Mouse (Mus musculus) hindbrain, embryonic 11.5 days (tissue): ENCODE measurements around the gene D17H6S53E. TPM values are rescaled to one million over a fixed set of nuclear protein-coding genes. Genes with fewer than 3 reads are reported as not detected.

ENCODE experiments used
- ATAC-seq: fragments of 200-750 bp; cut with Nextera tagmentation; 2 replicates; pipeline ENCODE4 v1.8.0; 2017; ENCODE audit warnings: mild to moderate bottlenecking, moderate TSS enrichment, moderate library complexity; ENCODE audit not compliant: low FRiP score
- DNase-seq: peaks from one replicate; pipeline ENCODE4 v3.0.0-alpha.2; 2015; ENCODE audit warnings: low spot score
- H3K27ac ChIP-seq: fragments of 300-500 bp; sonication (generic); 2 replicates; pipeline ENCODE4 v1.5.1; 2014; ENCODE audit warnings: mild to moderate bottlenecking, low read depth, low read length
- H3K27me3 ChIP-seq: fragments of 300-500 bp; sonication (generic); 2 replicates; pipeline ENCODE4 v1.6.1; 2014; ENCODE audit warnings: mild to moderate bottlenecking, low read length, moderate library complexity, mixed read lengths; ENCODE audit not compliant: control insufficient read depth, insufficient read depth
- H3K36me3 ChIP-seq: fragments of 300-500 bp; sonication (generic); 2 replicates; pipeline ENCODE4 v1.6.1; 2014; ENCODE audit warnings: mild to moderate bottlenecking, low read length, moderate library complexity, mixed read lengths; ENCODE audit not compliant: control insufficient read depth, insufficient read depth
- H3K4me1 ChIP-seq: fragments of 300-500 bp; sonication (generic); replicated peaks from 2 replicates; pipeline ENCODE4 v1.6.1; 2014; ENCODE audit warnings: low read length, mixed read lengths; ENCODE audit not compliant: control insufficient read depth, insufficient read depth
- H3K4me2 ChIP-seq: fragments of 300-500 bp; sonication (generic); replicated peaks from 2 replicates; pipeline ENCODE4 v1.6.1; 2014; ENCODE audit warnings: mild to moderate bottlenecking, low read depth, low read length
- H3K4me3 ChIP-seq: fragments of 300-500 bp; sonication (generic); 2 replicates; pipeline ENCODE4 v1.5.1; 2014; ENCODE audit warnings: low read depth, low read length
- H3K9ac ChIP-seq: fragments of 300-500 bp; sonication (generic); 2 replicates; pipeline ENCODE4 v1.6.1; 2014; ENCODE audit warnings: low read depth, low read length
- H3K9me3 ChIP-seq: fragments of 300-500 bp; sonication (generic); 2 replicates; pipeline ENCODE4 v1.6.1; 2016; ENCODE audit warnings: low read length; ENCODE audit not compliant: control insufficient read depth
- WGBS: fragments of 180-500 bp; shearing (Covaris S2); extraction: QIAGEN DNeasy Blood & Tissue Kit; methylation state at CpG from one replicate; pipeline ENCODE4 v1.1.7; 2014; 5-methylcytosine and 5-hydroxymethylcytosine counted together
- polyA plus RNA-seq: library from polyadenylated mRNA; unstranded; fragments of >200 nt; fragmentation: Nextera tagmentation; extraction: Ambion mirVana; gene quantifications from 2 replicates; pipeline ENCODE4 v1.2.1, GENCODE M21; 2014

Gene D17H6S53E
- polyA plus RNA-seq, 1 experiment from 2014 or later, result 9.2 TPM

GRCm38 (mm10) chr17:35157661-35158175 is 31.5 kb downstream of the D17H6S53E start:
- 90% methylated on average over 8 of the region's 8 CpGs for WGBS
- Histone ChIP-seq H3K36me3 (peaks cover 78% of the 10 kb centered on the region), H3K9me3 (no peaks in the 10 kb centered on the region), H3K9ac (no peak overlapping the region), H3K4me1 (peaks cover 2% of the 10 kb centered on the region; the same call in 1 of the 2 replicates), H3K27ac (no peak overlapping the region), H3K4me2 (no peak overlapping the region), H3K27me3 (no peaks in the 10 kb centered on the region), H3K4me3 (no peak overlapping the region)
- ATAC-seq (no peak), DNase-seq (no peak)

DNA sequence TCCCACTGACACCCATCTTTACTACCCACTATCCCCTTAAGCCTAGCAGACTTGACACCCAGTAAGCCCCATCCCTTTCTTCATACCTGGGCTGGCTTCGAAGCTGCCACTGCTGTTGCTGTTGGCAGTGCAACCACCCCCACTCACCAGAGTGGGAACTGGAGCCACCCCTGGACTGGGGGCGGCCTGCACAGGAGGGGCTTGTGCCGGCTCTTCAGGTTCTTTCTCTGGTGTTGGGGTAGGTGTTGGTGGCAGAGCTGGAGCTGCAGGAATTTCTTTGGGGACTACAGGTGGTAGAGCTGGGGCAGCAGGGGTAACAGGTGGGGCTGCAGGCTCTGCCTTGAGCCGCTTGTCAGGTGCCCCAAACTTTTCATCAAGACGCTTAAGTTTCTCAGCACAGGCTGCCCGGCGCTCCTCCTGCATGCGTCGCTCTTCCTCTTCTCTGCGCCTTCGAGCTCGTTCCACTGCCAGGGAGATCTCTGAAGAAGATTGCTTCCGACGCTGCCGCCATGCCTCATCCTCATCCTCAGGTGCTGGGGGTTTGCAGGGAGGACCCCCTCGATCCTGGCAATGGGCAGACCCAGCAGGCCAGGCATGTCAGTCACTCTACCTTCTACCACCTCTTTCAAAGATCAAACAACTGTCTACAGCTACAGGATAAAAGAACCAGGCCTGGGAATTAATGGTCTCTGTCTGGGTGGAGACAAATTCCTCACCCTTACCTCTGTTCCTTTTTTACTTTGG is 32.8 kb downstream of the D17H6S53E start:
- H3K4me2 ChIP-seq, result no peak overlapping the region
- no peaks in the 10 kb centered on the region for H3K27me3 ChIP-seq
- H3K4me3 ChIP-seq, result no peak overlapping the region
- 93% methylated on average over 16 of the region's 16 CpGs for WGBS
- H3K9ac ChIP-seq, result no peak overlapping the region
- no peak overlapping the region for H3K27ac ChIP-seq
- no peak for DNase-seq
- H3K4me1 ChIP-seq, result peaks cover 5% of the 10 kb centered on the region; the same call in 1 of the 2 replicates
- no peak for ATAC-seq
- peaks cover 67% of the 10 kb centered on the region for H3K36me3 ChIP-seq
- no peaks in the 10 kb centered on the region for H3K9me3 ChIP-seq

- ATAC-seq (no peak), DNase-seq (no peak)
- Histone ChIP-seq H3K9me3 (no peaks in the 10 kb centered on the region), H3K36me3 (peaks cover 61% of the 10 kb centered on the region), H3K27ac (no peak overlapping the region), H3K9ac (no peak overlapping the region), H3K4me1 (peaks cover 5% of the 10 kb centered on the region; the same call in 1 of the 2 replicates), H3K4me3 (no peak overlapping the region), H3K27me3 (no peaks in the 10 kb centered on the region), H3K4me2 (no peak overlapping the region)
- 88% methylated on average over 7 of the region's 7 CpGs for WGBS
These were observed 33.5 kb downstream of the D17H6S53E start for GRCm38 (mm10) chr17:35159638-35160037.

- H3K4me2 ChIP-seq, result no peak overlapping the region
- H3K36me3 ChIP-seq, result peaks cover 46% of the 10 kb centered on the region
- no peak overlapping the region for H3K9ac ChIP-seq
- no peak overlapping the region for H3K27ac ChIP-seq
- H3K4me3 ChIP-seq, result no peak overlapping the region
- WGBS, result 92% methylated on average over 11 of the region's 11 CpGs
- peaks cover 5% of the 10 kb centered on the region; the same call in 1 of the 2 replicates for H3K4me1 ChIP-seq
- no peaks in the 10 kb centered on the region for H3K9me3 ChIP-seq
- ATAC-seq (no peak), DNase-seq (no peak)
- no peaks in the 10 kb centered on the region for H3K27me3 ChIP-seq
These were observed 35.2 kb downstream of the D17H6S53E start for GRCm38 (mm10) chr17:35161421-35161820.

DNA sequence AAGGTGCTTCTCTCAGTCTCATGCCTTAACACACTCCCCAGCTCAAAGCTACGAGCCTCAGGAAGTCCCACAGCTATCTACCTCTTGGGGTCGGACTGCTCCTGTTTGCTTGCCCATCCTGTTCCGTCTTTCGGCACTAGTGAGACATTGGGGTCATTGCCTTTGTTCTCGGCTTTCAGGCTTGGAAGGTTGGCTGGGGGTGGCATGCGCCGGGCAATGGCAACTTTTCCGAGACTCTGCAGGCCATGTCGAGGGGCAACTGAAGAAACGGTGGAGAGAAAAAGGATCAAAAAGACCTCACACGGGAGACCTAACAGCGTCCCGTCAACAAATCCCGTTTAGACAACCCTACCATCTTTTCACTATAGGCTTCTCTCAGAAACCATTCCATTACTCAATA is 35.9 kb downstream of the D17H6S53E start:
- peak overlapping the region; percentile 100; the same call in 1 of the 2 replicates for H3K4me3 ChIP-seq

DNA sequence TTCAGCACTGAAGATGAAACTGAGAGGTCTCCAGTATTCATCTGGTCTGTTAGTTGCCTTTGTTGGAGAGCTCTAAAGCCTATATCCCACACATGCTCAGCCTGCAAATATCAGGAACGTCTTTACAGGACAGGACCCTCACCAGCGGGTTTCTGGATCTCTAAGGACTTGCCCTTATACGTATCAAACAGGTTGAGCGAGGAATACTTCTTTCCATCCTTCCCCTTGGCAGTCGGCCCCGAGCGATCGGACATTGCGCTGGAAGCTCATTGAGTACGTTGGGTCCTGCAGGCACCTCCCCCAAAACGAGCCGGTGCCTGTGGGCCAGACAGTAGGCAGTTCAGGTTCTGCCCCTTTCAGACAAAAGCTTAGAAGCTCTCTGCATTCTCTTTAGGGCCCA is 36.6 kb downstream of the D17H6S53E start:
- Histone ChIP-seq H3K27ac (no peak overlapping the region), H3K9me3 (no peaks in the 10 kb centered on the region), H3K4me2 (peak overlapping the region; percentile 92), H3K36me3 (peaks cover 35% of the 10 kb centered on the region), H3K27me3 (no peaks in the 10 kb centered on the region), H3K4me1 (peaks cover 5% of the 10 kb centered on the region; the same call in 1 of the 2 replicates), H3K4me3 (peak overlapping the region; percentile 100), H3K9ac (peak overlapping the region; percentile 100)
- no peak for DNase-seq
- ATAC-seq, result no peak
- 68% methylated on average over 12 of the region's 12 CpGs for WGBS

More for the DNA sequence above, 35.9 kb downstream of the D17H6S53E start:
- H3K27me3 ChIP-seq, result no peaks in the 10 kb centered on the region
- ATAC-seq (no peak), DNase-seq (no peak)
- H3K4me2 ChIP-seq, result peak overlapping the region; percentile 92; the same call in 1 of the 2 replicates
- H3K36me3 ChIP-seq, result peaks cover 39% of the 10 kb centered on the region
- 79% methylated on average over 14 of the region's 14 CpGs for whole genome bisulfite sequencing
- H3K4me1 ChIP-seq, result peaks cover 5% of the 10 kb centered on the region; the same call in 1 of the 2 replicates
- H3K9me3 ChIP-seq, result no peaks in the 10 kb centered on the region
- H3K9ac ChIP-seq, result no peak overlapping the region
- H3K27ac ChIP-seq, result no peak overlapping the region

- H3K36me3 ChIP-seq, result peaks cover 27% of the 10 kb centered on the region
- H3K27ac ChIP-seq, result peak overlapping the region; percentile 93; the same call in 1 of the 2 replicates
- ATAC-seq (no peak), DNase-seq (no peak)
- peaks cover 5% of the 10 kb centered on the region; the same call in 1 of the 2 replicates for H3K4me1 ChIP-seq
- peak overlapping the region; percentile 100 for H3K9ac ChIP-seq
- WGBS, result 22% methylated on average over 8 of the region's 8 CpGs
- peak overlapping the region; percentile 100 for H3K4me3 ChIP-seq
- no peaks in the 10 kb centered on the region for H3K27me3 ChIP-seq
- H3K4me2 ChIP-seq, result peak overlapping the region; percentile 92
- no peaks in the 10 kb centered on the region for H3K9me3 ChIP-seq
These were observed 37.3 kb downstream of the D17H6S53E start for GRCm38 (mm10) chr17:35163326-35164081.

GRCm38 (mm10) chr17:35164218-35164567 is 38.0 kb downstream of the D17H6S53E start:
- ATAC-seq (no peak), DNase-seq (no peak)
- WGBS, result 0% methylated on average over 23 of the region's 28 CpGs

More at GRCm38 (mm10) chr17:35164218-35164567, 38.0 kb downstream of the D17H6S53E start:
- peak overlapping the region; percentile 100 for H3K4me3 ChIP-seq
- no peaks in the 10 kb centered on the region for H3K9me3 ChIP-seq
- peak overlapping the region; percentile 100 for H3K9ac ChIP-seq
- no peaks in the 10 kb centered on the region for H3K27me3 ChIP-seq
- peak overlapping the region; percentile 93 for H3K27ac ChIP-seq
- peaks cover 5% of the 10 kb centered on the region; the same call in 1 of the 2 replicates for H3K4me1 ChIP-seq
- peaks cover 21% of the 10 kb centered on the region for H3K36me3 ChIP-seq
- H3K4me2 ChIP-seq, result peak overlapping the region; percentile 92
